Mouse (Mus musculus): ENCODE measurements around the gene Ccdc171.
"Not testable (repeated sequence)": the region's sequence is repeated elsewhere in the genome, so short reads cannot be mapped to it uniquely, and the experiment has no call there.

Ccdc171 gene
- long read RNA-seq, experiment 1, partial matches to known transcripts: 3 of 7 reads
- long read RNA-seq, experiment 1, other reads (novel, unspliced or antisense): 4 of 7 reads
- long read RNA-seq, experiment 2, partial matches to known transcripts: 8 of 14 reads
- long read RNA-seq, experiment 2, other reads (novel, unspliced or antisense): 6 of 14 reads

GRCm38 (mm10) chr4:83524843-83525689 is at the start of gene Ccdc171:
Gene Ccdc171 (plus strand): TSS chr4:83525545.
- intact Hi-C loops (cut with DNase I): loop anchor here (2.0 kb wide), 1 partner anchor 38 kb away; the partner anchor contains the start of gene Psip1

DNA sequence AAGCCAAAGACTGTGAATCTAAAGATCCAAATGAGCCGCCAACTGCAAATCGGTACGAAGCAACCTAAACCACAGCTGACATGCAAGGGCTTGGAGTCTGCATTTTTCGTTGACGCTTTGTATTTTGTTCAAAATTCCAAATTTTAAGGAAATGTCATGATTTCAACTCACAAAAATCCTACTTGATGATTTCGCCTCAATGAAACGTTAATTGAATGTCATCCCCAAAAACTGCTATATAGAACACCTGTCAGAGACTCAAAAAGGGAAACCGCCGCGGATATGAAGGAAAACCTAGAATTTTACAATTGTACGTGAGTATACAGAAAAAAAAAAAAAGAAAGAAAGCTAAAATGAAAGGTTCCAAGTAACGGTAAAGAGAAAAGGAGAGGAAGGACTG is 40.1 kb upstream of the Ccdc171 start:
- intact Hi-C loops (cut with DNase I): loop anchor here (5.0 kb wide), 1 partner anchor 87 kb away; no protein-coding TSS in a partner anchor

GRCm38 (mm10) chr4:83485735-83486116 is 39.6 kb upstream of the Ccdc171 start:
- intact Hi-C loops (cut with DNase I): loop anchor here (2.0 to 5.0 kb wide), 2 partner anchors 39 to 87 kb away; partner anchors contain the start of gene Ccdc171

- intact Hi-C loops (cut with DNase I): loop anchor here (2.0 to 5.0 kb wide), 2 partner anchors 38 to 86 kb away; partner anchors contain the start of gene Ccdc171
Observed at GRCm38 (mm10) chr4:83486117-83486901, 39.0 kb upstream of the Ccdc171 start, which contains the start of gene Psip1. Gene Psip1 (minus strand): TSS chr4:83486459.

- intact Hi-C loops (cut with DNase I): loop anchor here (5.0 kb wide), 1 partner anchor 83 kb away; no protein-coding TSS in a partner anchor
Observed at GRCm38 (mm10) chr4:83489121-83489520, 36.2 kb upstream of the Ccdc171 start.

DNA sequence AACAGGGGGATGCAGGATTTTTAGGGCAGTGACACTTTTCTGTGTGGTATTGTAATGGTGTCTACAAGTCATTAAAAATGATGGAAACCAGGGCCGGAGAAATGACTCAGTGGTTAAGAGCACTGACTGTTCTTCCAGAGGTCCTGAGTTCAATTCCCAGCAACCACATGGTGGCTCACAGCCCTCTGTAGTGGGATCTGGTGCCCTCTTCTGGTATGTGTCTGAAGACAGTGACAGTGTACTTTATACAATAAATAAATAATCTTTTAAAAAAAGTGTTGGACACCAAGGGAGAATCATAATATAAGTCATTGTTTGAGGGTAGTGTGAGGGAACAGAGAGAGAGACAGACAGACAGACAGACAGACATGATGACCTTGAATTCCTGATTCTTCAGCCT is 32.2 kb upstream of the Ccdc171 start:
- intact Hi-C loops (cut with DNase I): no loop called here

DNA sequence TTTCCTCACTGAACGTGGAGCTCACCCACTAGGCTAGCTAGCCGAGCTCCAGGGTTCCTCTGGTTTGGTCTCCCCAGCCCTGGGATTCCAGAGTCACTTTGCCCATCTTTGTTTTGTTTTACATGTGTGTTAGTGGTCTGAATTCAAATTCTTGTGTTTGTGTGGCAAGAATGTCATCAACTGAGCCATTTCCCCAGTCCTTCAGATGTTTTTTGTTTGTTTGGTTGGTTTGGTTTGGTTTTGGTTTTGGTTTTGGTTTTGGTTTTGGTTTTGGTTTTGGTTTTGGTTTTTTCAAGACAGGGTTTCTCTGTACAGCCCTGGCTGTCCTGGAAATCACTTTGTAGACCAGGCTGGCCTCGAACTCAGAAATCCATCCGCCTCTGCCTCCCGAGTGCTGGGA is 28.3 kb upstream of the Ccdc171 start:
- intact Hi-C loops (cut with DNase I): not testable (repeated sequence)

DNA sequence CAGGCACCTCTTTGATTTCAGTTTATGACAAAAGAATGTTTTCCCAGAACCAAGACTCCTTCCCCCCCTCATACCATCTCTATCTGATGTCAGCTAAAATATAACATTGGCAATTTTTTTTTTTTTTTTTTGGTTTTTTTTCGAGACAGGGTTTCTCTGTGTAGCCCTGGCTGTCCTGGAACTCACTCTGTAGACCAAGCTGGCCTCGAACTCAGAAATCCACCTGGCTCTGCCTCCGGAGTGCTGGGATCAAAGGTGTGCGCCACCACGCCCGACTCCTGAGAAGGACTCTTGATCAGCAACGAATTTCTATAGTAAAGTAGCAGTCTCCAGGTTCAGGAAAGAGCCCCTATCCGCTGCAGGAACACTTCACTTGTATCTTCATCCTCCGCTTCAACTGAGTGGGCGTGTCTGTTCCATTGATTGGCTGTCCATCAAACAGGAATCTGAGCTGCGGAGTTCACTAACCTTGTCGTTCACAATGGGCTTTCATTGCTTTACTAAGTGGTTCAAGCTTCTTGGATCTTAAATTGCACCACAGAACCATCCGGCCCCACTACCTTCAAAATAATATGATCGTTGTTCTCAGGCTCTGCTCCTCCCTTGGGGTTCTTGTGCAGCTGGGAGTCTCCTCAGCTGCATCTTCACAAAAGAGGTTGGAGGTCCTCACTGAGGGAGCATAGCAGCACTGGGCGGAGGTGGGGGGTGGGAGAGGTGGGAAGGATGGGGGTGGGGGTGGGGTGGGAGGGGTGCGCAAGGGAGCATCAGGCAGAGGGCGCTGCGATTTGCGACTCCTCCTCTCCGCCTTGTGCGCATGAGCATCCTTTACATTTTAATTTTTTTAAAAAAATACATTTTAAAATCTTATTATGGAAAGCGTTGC is 24.9 kb upstream of the Ccdc171 start:
- intact Hi-C loops (cut with DNase I): no loop called here

GRCm38 (mm10) chr4:83501037-83501430 is 24.3 kb upstream of the Ccdc171 start:
- intact Hi-C loops (cut with DNase I): no loop called here

- intact Hi-C loops (cut with DNase I): no loop called here
Observed at GRCm38 (mm10) chr4:83509600-83509999, 15.7 kb upstream of the Ccdc171 start.

- intact Hi-C loops (cut with DNase I): no loop called here
Observed at GRCm38 (mm10) chr4:83511083-83511482, 14.3 kb upstream of the Ccdc171 start.

DNA sequence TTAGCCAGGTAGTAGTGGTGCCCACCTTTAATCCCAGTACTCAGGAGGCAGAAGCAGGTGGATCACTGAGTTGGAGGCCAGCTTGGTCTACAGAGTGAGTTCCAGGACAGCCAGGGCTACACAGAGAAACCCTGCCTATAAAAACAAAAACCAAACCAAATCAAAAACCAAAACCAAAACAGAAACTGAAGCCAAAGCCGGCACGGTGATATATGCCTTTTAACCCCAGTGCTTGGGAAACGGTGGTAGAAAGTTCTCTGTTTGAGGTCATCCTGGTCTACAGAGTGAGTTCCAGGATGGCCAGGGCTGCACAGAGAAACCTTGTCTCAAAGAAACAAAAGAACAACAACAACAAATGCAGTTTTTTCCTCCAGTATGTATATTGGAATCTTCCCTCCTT is 13.1 kb upstream of the Ccdc171 start:
- intact Hi-C loops (cut with DNase I): no loop called here

GRCm38 (mm10) chr4:83512644-83513043 is 12.7 kb upstream of the Ccdc171 start:
- intact Hi-C loops (cut with DNase I): no loop called here

GRCm38 (mm10) chr4:83514183-83514582 is 11.2 kb upstream of the Ccdc171 start:
- intact Hi-C loops (cut with DNase I): no loop called here

DNA sequence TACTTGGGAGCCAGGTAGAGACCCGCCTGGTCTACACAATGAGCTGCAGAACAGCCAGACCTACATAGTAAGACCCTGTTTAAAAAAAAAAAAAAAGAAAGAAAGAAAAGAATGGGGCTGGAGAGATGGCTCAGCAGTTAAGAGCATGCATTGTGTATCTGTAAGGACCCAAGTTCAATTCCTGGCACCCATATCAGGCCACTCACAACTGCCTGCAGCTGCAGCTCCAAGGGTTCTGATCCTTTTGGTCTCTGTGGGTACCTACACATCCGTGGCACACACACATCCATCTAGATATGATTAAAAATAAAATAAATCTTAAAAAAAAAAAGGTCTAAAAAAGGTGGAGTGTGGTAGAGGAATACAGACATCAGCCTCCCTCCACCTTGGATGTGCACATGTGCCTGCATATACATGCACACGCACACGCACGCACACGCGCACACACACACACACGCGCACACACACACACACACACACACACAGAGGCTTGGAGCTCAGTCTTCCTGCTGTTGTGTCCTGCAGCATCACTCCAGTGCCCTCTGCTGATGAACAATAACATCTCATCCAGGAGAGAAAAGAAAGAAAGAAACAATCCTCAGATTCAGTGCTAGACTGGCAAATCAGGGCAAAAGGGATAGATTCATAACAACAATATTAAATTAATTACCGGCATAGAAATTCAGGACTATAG is 10.2 kb upstream of the Ccdc171 start:
- intact Hi-C loops (cut with DNase I): no loop called here

DNA sequence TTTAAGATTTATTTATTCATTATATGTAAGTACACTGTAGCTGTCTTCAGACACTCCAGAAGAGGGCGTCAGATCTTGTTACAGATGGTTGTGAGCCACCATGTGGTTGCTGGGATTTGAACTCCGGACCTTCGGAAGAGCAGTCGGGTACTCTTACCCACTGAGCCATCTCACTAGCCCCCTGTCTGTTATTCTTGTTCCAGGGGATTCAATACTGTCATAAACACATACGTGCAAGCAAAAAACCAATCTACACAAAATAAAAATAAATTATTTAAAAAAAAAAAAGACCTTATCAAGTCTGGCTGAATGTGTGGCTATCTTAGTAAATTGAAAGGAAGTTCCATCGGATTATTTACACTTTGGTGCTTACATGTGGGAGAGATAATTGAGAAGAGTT is 9.2 kb upstream of the Ccdc171 start:
- intact Hi-C loops (cut with DNase I): not testable (repeated sequence)

DNA sequence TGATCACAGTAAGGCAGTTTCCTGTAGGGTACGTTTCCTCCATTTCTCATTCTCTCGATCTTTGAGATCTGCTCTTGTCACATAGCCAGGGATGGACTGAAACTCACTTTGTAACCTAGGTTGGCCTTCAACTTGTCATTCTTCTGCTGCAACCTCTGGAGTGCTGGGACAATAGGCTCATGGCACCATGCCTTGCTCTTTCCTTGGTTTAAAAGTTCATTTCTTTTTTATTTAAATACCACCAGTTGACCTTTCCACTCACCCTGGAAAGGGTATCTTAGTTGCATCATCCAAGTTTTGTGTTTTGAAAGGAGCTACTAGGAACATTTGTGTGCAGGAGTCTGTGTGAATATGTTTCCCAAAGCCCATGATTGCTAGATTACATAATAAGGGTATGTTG is 6.2 kb upstream of the Ccdc171 start:
- intact Hi-C loops (cut with DNase I): no loop called here

DNA sequence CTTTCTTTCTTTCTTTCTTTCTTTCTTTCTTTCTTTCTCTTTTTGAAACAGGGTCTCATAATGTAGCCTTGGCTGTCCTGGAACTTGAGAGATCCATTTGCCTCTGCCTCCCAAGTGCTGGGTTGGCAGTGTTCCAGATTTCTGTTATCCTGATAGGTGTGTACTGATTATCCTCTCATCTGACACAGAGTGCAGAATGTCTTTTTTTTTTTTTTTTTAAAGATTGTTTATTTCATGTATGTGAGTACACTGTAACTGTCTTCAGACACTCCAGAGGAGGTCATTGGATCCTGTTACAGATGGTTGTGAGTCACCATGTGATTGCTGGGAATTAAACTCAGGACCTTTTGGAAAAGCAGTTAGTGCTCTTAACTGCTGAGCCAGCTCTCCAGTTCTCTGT is 5.5 kb upstream of the Ccdc171 start:
- intact Hi-C loops (cut with DNase I): no loop called here

DNA sequence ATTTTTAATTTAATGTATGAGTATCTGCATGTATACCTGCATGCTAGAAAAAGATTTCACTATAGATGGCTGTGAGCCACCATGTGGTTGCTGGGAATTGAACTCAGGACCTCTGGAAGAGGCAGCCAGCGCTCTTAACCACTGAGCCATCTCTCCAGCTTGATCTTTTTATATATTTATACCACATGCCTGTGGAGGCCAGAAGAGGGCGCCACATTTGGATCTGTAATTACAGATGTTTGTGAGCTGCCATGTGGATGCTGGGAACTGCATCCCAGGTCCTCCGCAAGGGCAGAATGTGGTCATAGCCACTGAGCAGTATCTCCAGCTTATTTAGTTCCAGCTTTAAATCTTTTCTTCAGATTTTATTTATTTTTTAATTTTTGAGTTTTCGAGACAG is 5.0 kb upstream of the Ccdc171 start:
- intact Hi-C loops (cut with DNase I): no loop called here

- intact Hi-C loops (cut with DNase I): no loop called here
Observed at GRCm38 (mm10) chr4:83522066-83522465, 3.3 kb upstream of the Ccdc171 start.

All from adrenal gland (tissue).